Mouse (Mus musculus): ENCODE data around the gene Gm13290. TPM values are rescaled to one million over a fixed set of nuclear protein-coding genes. Genes with fewer than 3 reads are reported as not detected.

Gm13290 gene
- polyA plus RNA-seq, 1 experiment from 2014 or later, result 0.45 TPM

Other genes starting within 250 kb of the Gm13290 start
- not detected in 2 replicates for gene Ifna15, start 215.6 kb upstream of the Gm13290 start, polyA plus RNA-seq (2015; fragmentation: Nextera tagmentation; extraction: Ambion mirVana)
- not detected in 2 replicates for gene Ifna14, start 202.0 kb upstream of the Gm13290 start, polyA plus RNA-seq (2015; fragmentation: Nextera tagmentation; extraction: Ambion mirVana)
- not detected in 2 replicates for gene Ifna9, start 181.4 kb upstream of the Gm13290 start, polyA plus RNA-seq (2015; fragmentation: Nextera tagmentation; extraction: Ambion mirVana)
- gene Ifna12, start 170.5 kb upstream of the Gm13290 start, polyA plus RNA-seq (2015; fragmentation: Nextera tagmentation; extraction: Ambion mirVana), result not detected in 2 replicates
- gene C87499, start 139.4 kb upstream of the Gm13290 start, polyA plus RNA-seq (2015; fragmentation: Nextera tagmentation; extraction: Ambion mirVana), result not detected in 2 replicates
- gene Ifna13, start 129.4 kb upstream of the Gm13290 start, polyA plus RNA-seq (2015; fragmentation: Nextera tagmentation; extraction: Ambion mirVana), result not detected in 2 replicates
- not detected in 2 replicates for gene Ifna16, start 96.9 kb upstream of the Gm13290 start, polyA plus RNA-seq (2015; fragmentation: Nextera tagmentation; extraction: Ambion mirVana)
- gene Ifna2, start 89.9 kb upstream of the Gm13290 start, polyA plus RNA-seq (2015; fragmentation: Nextera tagmentation; extraction: Ambion mirVana), result not detected in 2 replicates
- not detected in 2 replicates for gene Ifnab, start 82.5 kb upstream of the Gm13290 start, polyA plus RNA-seq (2015; fragmentation: Nextera tagmentation; extraction: Ambion mirVana)
- gene Gm26566, start 52.0 kb upstream of the Gm13290 start, polyA plus RNA-seq (2015; fragmentation: Nextera tagmentation; extraction: Ambion mirVana), result 0.76 and 1.1 TPM in 2 replicates
- 77.2 and 82.3 TPM in 2 replicates for gene Klhl9, start 51.4 kb upstream of the Gm13290 start, polyA plus RNA-seq (2015; fragmentation: Nextera tagmentation; extraction: Ambion mirVana)
- not detected in 2 replicates for gene Gm13271, start 19.0 kb upstream of the Gm13290 start, polyA plus RNA-seq (2015; fragmentation: Nextera tagmentation; extraction: Ambion mirVana)
- gene Gm13283, start 13.7 kb upstream of the Gm13290 start, polyA plus RNA-seq (2015; fragmentation: Nextera tagmentation; extraction: Ambion mirVana), result 0.25 TPM in 2 replicates
- gene Gm13289, start 3.1 kb downstream of the Gm13290 start, polyA plus RNA-seq (2015; fragmentation: Nextera tagmentation; extraction: Ambion mirVana), result not detected in 2 replicates
- gene Gm13272, start 6.0 kb downstream of the Gm13290 start, polyA plus RNA-seq (2015; fragmentation: Nextera tagmentation; extraction: Ambion mirVana), result not detected in 2 replicates
- 0.50 TPM in 1 of 2 replicates, not detected in the other for gene Ifnz, start 8.3 kb downstream of the Gm13290 start, polyA plus RNA-seq (2015; fragmentation: Nextera tagmentation; extraction: Ambion mirVana)
- gene Gm13276, start 11.9 kb downstream of the Gm13290 start, polyA plus RNA-seq (2015; fragmentation: Nextera tagmentation; extraction: Ambion mirVana), result not detected in 2 replicates
- not detected in 2 replicates for gene Gm13277, start 14.8 kb downstream of the Gm13290 start, polyA plus RNA-seq (2015; fragmentation: Nextera tagmentation; extraction: Ambion mirVana)
- not detected in 2 replicates for gene Gm13278, start 17.7 kb downstream of the Gm13290 start, polyA plus RNA-seq (2015; fragmentation: Nextera tagmentation; extraction: Ambion mirVana)
- not detected in 2 replicates for gene Gm13275, start 20.7 kb downstream of the Gm13290 start, polyA plus RNA-seq (2015; fragmentation: Nextera tagmentation; extraction: Ambion mirVana)
- not detected in 2 replicates for gene Gm13279, start 23.6 kb downstream of the Gm13290 start, polyA plus RNA-seq (2015; fragmentation: Nextera tagmentation; extraction: Ambion mirVana)
- 0.72 and 1.6 TPM in 2 replicates for gene Gm13285, start 25.8 kb downstream of the Gm13290 start, polyA plus RNA-seq (2015; fragmentation: Nextera tagmentation; extraction: Ambion mirVana)
- gene Gm13287, start 29.4 kb downstream of the Gm13290 start, polyA plus RNA-seq (2015; fragmentation: Nextera tagmentation; extraction: Ambion mirVana), result not detected in 2 replicates
- not detected in 2 replicates for gene Gm13288, start 31.7 kb downstream of the Gm13290 start, polyA plus RNA-seq (2015; fragmentation: Nextera tagmentation; extraction: Ambion mirVana)
- not detected in 2 replicates for gene Ifna7, start 42.4 kb downstream of the Gm13290 start, polyA plus RNA-seq (2015; fragmentation: Nextera tagmentation; extraction: Ambion mirVana)
- gene Ifna11, start 46.1 kb downstream of the Gm13290 start, polyA plus RNA-seq (2015; fragmentation: Nextera tagmentation; extraction: Ambion mirVana), result not detected in 2 replicates
- gene Ifna6, start 53.6 kb downstream of the Gm13290 start, polyA plus RNA-seq (2015; fragmentation: Nextera tagmentation; extraction: Ambion mirVana), result not detected in 2 replicates
- gene Ifna5, start 61.7 kb downstream of the Gm13290 start, polyA plus RNA-seq (2015; fragmentation: Nextera tagmentation; extraction: Ambion mirVana), result not detected in 2 replicates
- gene Ifna4, start 68.0 kb downstream of the Gm13290 start, polyA plus RNA-seq (2015; fragmentation: Nextera tagmentation; extraction: Ambion mirVana), result not detected in 2 replicates
- not detected in 2 replicates for gene Ifna1, start 76.3 kb downstream of the Gm13290 start, polyA plus RNA-seq (2015; fragmentation: Nextera tagmentation; extraction: Ambion mirVana)
- not detected in 2 replicates for gene Ifne, start 106.4 kb downstream of the Gm13290 start, polyA plus RNA-seq (2015; fragmentation: Nextera tagmentation; extraction: Ambion mirVana)